Mouse (Mus musculus): ENCODE results near the gene Nlrp14. TPM values are rescaled to one million over a fixed set of nuclear protein-coding genes. Genes with fewer than 3 reads are reported as not detected.
"Not testable (repeated sequence)": the region's sequence is repeated elsewhere in the genome, so short reads cannot be mapped to it uniquely, and the experiment has no call there.

Gene Nlrp14
- polyA plus RNA-seq (2012; rRNA removed), result not detected in 2 replicates

DNA sequence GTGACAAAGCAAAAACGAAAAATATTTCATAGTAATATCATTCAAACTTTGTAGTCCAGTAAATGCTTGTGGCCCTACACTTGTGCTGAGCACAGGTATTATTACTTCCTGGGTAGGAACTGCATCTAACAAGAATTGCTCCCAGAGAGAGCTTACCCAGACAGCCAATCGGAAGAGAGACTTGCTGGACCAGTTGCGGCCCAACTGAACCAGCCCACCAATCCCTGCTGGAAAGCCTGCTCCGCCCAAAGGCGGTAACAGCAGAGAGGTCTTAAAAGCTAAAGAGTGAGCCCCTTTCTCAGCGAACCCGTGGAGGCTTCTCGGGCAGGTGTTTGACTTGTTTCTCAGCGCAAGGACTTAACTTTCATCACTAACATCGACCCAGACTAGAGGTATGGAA lies at the start of gene Nlrp14:
Nlrp14 (plus strand) TSS at position 301 of the 400 bp plus-strand sequence.
- TF ChIP-seq CTCF (conservative IDR thresholded peaks at IDR 0.05; ENCODE audit: insufficient read depth, insufficient read length, low read depth, low read length) (no peak), POLR2A (IDR thresholded peaks at IDR 0.05; ENCODE audit: low read depth, low read length) (no peak)
- no peak within 1 kb of the TSS for H3K27ac ChIP-seq (ENCODE audit: insufficient read depth, low read depth, low read length)
- H3K4me3 ChIP-seq (ENCODE audit: insufficient read depth, low read depth, low read length), result no peak within 1 kb of the TSS
- no peaks in the 10 kb centered on the region for H3K36me3 ChIP-seq (ENCODE audit: control insufficient read depth, insufficient read depth, low read length)
- no peaks in the 10 kb centered on the region for H3K4me1 ChIP-seq (ENCODE audit: control insufficient read depth, insufficient read depth, low read length)
- 81% methylated on average over 10 of the region's 10 CpGs for WGBS
- H3K27me3 ChIP-seq (replicated peaks; ENCODE audit: control insufficient read depth, insufficient read depth, low read length), result no peaks in the 10 kb centered on the region
- DNase-seq, result no peak

DNA sequence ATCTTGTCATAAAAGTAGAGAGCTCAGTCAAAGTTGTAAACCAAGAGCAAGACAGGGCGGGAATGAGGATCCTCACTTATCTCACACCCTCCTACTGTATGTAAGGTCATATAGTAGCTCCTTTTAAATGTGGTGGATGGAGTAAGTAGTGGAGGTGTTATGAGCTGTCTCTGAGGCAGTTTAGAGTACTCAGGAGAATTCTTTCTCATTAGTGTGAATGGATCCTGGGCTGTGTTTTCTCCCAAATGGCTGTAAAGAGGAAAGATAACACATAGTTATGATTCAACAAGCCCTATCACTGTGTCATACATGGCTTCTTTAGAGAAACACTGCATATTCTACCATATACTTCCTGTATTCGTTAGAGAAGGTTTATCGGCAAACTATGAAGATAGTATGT lies 35.8 kb upstream of the Nlrp14 start, which contains the start of gene Olfr715:
Olfr715 (minus strand) TSS at position 101 of the 400 bp plus-strand sequence.
- H3K4me1 ChIP-seq (ENCODE audit: control insufficient read depth, insufficient read depth, low read length); H3K27me3 ChIP-seq (replicated peaks; ENCODE audit: control insufficient read depth, insufficient read depth, low read length); H3K36me3 ChIP-seq (ENCODE audit: control insufficient read depth, insufficient read depth, low read length); DNase-seq; H3K4me3 ChIP-seq (ENCODE audit: insufficient read depth, low read depth, low read length); H3K27ac ChIP-seq (ENCODE audit: insufficient read depth, low read depth, low read length): not testable (repeated sequence)
- 75% methylated on average over 3 of the region's 3 CpGs for WGBS

DNA sequence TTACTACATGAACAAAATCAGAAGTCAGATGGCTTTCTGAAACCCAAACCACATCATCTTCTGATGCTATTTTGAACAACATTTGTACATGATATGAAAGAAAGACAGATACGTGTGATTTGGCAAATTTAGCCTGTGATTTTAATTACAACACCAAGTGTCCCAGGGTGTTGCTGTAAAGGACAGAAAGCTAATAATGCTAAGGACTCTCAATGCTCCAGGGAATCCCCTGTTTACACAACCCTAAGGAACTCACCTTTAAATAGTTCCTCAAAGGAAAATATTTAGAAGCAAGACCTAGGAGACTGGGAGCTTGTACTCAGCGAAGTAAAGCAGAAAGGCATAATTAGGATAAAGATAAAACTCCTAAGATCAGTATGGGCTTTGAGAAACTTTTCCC lies 28.8 kb upstream of the Nlrp14 start, which contains the start of gene Olfr716:
Olfr716 (plus strand) TSS at position 301 of the 400 bp plus-strand sequence.
- H3K36me3 ChIP-seq (ENCODE audit: control insufficient read depth, insufficient read depth, low read length); H3K4me1 ChIP-seq (ENCODE audit: control insufficient read depth, insufficient read depth, low read length); DNase-seq; H3K27ac ChIP-seq (ENCODE audit: insufficient read depth, low read depth, low read length); H3K4me3 ChIP-seq (ENCODE audit: insufficient read depth, low read depth, low read length); H3K27me3 ChIP-seq (replicated peaks; ENCODE audit: control insufficient read depth, insufficient read depth, low read length): not testable (repeated sequence)
- 78% methylated on average over 2 of the region's 2 CpGs for WGBS

DNA sequence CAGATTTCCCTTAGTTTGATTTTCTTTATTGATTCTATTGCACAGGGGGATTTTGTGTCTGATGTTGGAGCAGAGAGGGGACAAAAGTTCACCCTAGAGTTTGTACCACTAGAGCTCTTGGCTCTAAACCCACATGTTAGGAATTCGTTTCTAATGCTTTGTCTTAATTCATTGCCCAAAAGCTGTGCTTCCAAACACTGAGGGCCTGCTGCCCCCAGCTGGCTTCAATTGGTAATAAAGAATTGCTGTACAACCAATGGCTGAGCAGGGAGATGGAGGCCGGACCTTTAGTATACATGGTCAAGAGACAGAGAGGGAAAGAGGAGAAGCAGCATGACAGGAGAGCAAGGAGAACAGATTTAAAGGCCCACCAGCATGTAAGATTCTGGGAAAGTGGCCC lies 13.6 kb downstream of the Nlrp14 start:
- Histone ChIP-seq H3K4me1 (ENCODE audit: control insufficient read depth, insufficient read depth, low read length) (no peaks in the 10 kb centered on the region), H3K36me3 (ENCODE audit: control insufficient read depth, insufficient read depth, low read length) (no peaks in the 10 kb centered on the region), H3K4me3 (ENCODE audit: insufficient read depth, low read depth, low read length) (no peak overlapping the region), H3K27ac (ENCODE audit: insufficient read depth, low read depth, low read length) (no peak overlapping the region), H3K27me3 (replicated peaks; ENCODE audit: control insufficient read depth, insufficient read depth, low read length) (no peaks in the 10 kb centered on the region)
- DNase-seq, result no peak
- TF ChIP-seq POLR2A (IDR thresholded peaks at IDR 0.05; ENCODE audit: low read depth, low read length) (no peak), CTCF (conservative IDR thresholded peaks at IDR 0.05; ENCODE audit: insufficient read depth, insufficient read length, low read depth, low read length) (no peak)
- 32% methylated on average over 2 of the region's 2 CpGs for WGBS

DNA sequence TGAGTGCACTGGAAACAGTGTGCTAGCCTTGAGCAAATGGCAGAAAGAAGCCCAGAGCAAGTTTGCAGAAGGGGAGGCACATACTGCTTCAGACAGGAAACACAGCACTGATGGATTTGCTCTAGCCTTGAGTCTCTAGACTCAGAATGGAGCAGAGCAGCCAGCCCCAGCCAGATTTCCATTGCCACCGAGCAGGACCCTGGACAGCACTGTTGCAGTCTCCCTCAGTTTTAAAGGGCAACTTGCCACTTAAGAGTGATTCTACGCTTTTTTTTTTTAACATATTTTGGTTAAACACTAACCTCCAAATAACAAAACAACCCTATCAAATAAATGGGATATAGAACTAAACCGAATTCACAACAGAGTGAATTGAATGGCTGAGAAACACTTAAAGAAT lies 35.0 kb downstream of the Nlrp14 start:
- Histone ChIP-seq H3K4me3 (ENCODE audit: insufficient read depth, low read depth, low read length) (no peak overlapping the region), H3K27me3 (replicated peaks; ENCODE audit: control insufficient read depth, insufficient read depth, low read length) (no peaks in the 10 kb centered on the region), H3K36me3 (ENCODE audit: control insufficient read depth, insufficient read depth, low read length) (no peaks in the 10 kb centered on the region), H3K27ac (ENCODE audit: insufficient read depth, low read depth, low read length) (no peak overlapping the region), H3K4me1 (ENCODE audit: control insufficient read depth, insufficient read depth, low read length) (no peaks in the 10 kb centered on the region)
- TF ChIP-seq POLR2A (IDR thresholded peaks at IDR 0.05; ENCODE audit: low read depth, low read length) (no peak), CTCF (conservative IDR thresholded peaks at IDR 0.05; ENCODE audit: insufficient read depth, insufficient read length, low read depth, low read length) (no peak)
- WGBS, result 29% methylated on average over 3 of the region's 3 CpGs
- DNase-seq, result no peak

DNA sequence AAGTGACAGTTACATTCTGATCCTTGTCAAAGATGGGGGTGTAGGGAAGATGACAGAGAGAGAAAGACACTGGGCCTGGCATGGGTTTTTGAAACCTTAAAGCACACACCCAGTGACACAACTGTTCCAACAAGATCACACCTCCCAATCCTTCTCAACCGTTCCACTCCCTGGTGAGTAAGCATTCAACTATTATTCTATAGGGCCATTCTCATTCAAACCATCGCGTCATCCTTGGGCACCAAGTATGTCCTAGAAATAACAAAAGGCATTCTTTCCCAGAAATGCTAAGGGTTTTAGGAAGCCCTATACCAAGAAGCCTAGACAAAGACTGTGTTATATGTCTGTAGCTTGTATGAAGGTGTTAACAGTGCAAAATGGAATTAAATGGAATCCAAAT lies 41.1 kb downstream of the Nlrp14 start:
- H3K4me1 ChIP-seq (ENCODE audit: control insufficient read depth, insufficient read depth, low read length), result no peaks in the 10 kb centered on the region
- WGBS, result 89% methylated on average over 3 of the region's 3 CpGs
- no peaks in the 10 kb centered on the region for H3K36me3 ChIP-seq (ENCODE audit: control insufficient read depth, insufficient read depth, low read length)
- no peak for TF ChIP-seq POLR2A (IDR thresholded peaks at IDR 0.05; ENCODE audit: low read depth, low read length)
- no peak for TF ChIP-seq CTCF (conservative IDR thresholded peaks at IDR 0.05; ENCODE audit: insufficient read depth, insufficient read length, low read depth, low read length)
- H3K27me3 ChIP-seq (replicated peaks; ENCODE audit: control insufficient read depth, insufficient read depth, low read length), result peaks cover 8% of the 10 kb centered on the region
- H3K27ac ChIP-seq (ENCODE audit: insufficient read depth, low read depth, low read length), result no peak overlapping the region
- no peak for DNase-seq
- no peak overlapping the region for H3K4me3 ChIP-seq (ENCODE audit: insufficient read depth, low read depth, low read length)

DNA sequence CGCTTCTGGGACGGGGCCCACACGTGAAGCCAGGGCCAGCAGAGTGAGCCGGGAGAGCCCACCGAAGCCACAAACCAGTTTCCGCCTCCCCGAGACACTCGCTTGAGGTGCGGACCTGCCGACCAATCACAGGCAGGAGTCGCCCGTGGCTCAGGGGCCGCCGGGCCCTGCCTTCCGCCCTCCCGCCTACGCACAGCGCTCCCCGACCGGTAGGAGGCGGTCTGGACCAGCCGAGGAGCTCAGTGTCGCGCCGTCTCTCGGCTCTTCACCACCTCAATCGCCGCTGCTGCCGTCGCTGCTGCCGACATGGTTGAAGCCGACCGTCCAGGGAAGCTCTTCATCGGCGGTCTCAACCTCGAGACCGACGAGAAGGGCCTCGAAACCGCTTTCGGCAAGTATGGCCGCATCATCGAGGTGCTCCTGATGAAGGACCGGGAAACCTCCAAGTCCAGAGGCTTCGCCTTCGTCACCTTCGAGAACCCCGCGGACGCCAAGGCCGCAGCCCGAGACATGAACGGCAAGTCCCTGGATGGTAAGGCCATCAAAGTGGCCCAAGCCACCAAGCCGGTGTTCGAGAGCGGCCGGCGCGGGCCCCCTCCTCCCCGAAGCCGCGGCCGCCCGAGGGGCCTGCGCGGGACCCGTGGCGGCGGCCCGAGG lies 42.5 kb downstream of the Nlrp14 start, which contains the start of gene Rbmxl2:
Rbmxl2 (plus strand) TSS at position 242 of the 657 bp plus-strand sequence.
- H3K4me1 ChIP-seq (ENCODE audit: control insufficient read depth, insufficient read depth, low read length), result no peaks in the 10 kb centered on the region
- no peak within 1 kb of the TSS for H3K4me3 ChIP-seq (ENCODE audit: insufficient read depth, low read depth, low read length)
- H3K27ac ChIP-seq (ENCODE audit: insufficient read depth, low read depth, low read length), result no peak within 1 kb of the TSS
- no peak for DNase-seq
- no peak for TF ChIP-seq CTCF (conservative IDR thresholded peaks at IDR 0.05; ENCODE audit: insufficient read depth, insufficient read length, low read depth, low read length)
- no peaks in the 10 kb centered on the region for H3K36me3 ChIP-seq (ENCODE audit: control insufficient read depth, insufficient read depth, low read length)
- peaks cover 8% of the 10 kb centered on the region for H3K27me3 ChIP-seq (replicated peaks; ENCODE audit: control insufficient read depth, insufficient read depth, low read length)
- 40% methylated on average over 70 of the region's 70 CpGs for WGBS
